Mouse (Mus musculus) olfactory bulb, adult 2 months (tissue): ENCODE results near the gene Rnase11. TPM values are rescaled to one million over a fixed set of nuclear protein-coding genes. Genes with fewer than 3 reads are reported as not detected.
"Not testable (repeated sequence)": the region's sequence is repeated elsewhere in the genome, so short reads cannot be mapped to it uniquely, and the experiment has no call there.

Experiments used
- H3K27ac ChIP-seq: fragments of 200-500 bp; 2 replicates; pipeline ENCODE4 v1.5.1; 2012; ENCODE audit warnings: low read depth, low read length; ENCODE audit not compliant: insufficient read depth
- H3K4me1 ChIP-seq: fragments of 200-500 bp; 2 replicates; pipeline ENCODE4 v1.6.1; 2012; ENCODE audit warnings: low read length; ENCODE audit not compliant: control insufficient read depth, insufficient read depth
- H3K4me3 ChIP-seq: fragments of 200-500 bp; 2 replicates; pipeline ENCODE4 v1.5.1; 2012; ENCODE audit warnings: mild to moderate bottlenecking, low read depth, low read length, moderate library complexity; ENCODE audit not compliant: insufficient read depth
- CTCF ChIP-seq: fragments of 200-500 bp; IDR thresholded peaks from 2 replicates; pipeline ENCODE4 v1.5.1; 2012; ENCODE audit warnings: low read depth, mild to moderate bottlenecking, low read length, moderate library complexity; ENCODE audit not compliant: insufficient read depth
- POLR2A ChIP-seq: fragments of 200-500 bp; IDR thresholded peaks from 2 replicates; pipeline ENCODE4 v1.6.1; 2012; ENCODE audit warnings: mild to moderate bottlenecking, low read depth, low read length, moderate library complexity; ENCODE audit not compliant: insufficient read depth
- WGBS: fragments of 180-500 bp; shearing (Covaris S2); methylation state at CpG from one replicate; pipeline ENCODE4 v1.1.7; 2018; 5-methylcytosine and 5-hydroxymethylcytosine counted together
- polyA plus RNA-seq: library from polyadenylated mRNA; stranded (reverse); fragments of >200 nt; gene quantifications from 2 replicates; pipeline ENCODE4 v1.2.4, GENCODE M21; 2012; ENCODE audit warnings: low replicate concordance; ENCODE audit not compliant: missing spikeins, insufficient read depth, insufficient read length

Rnase11 gene
- polyA plus RNA-seq, 1 experiment, result not detected

GRCm38 (mm10) chr14:51026391-51027133 is 23.4 kb downstream of the Rnase11 start:
- H3K4me3 ChIP-seq, result no peak overlapping the region

GRCm38 (mm10) chr14:51024820-51025219 is 25.1 kb downstream of the Rnase11 start:
- Histone ChIP-seq H3K4me3 (no peak overlapping the region), H3K27ac (no peak overlapping the region), H3K4me1 (no peaks in the 10 kb centered on the region)
- TF ChIP-seq POLR2A (no peak), CTCF (no peak)
- 76% methylated on average over 1 of the region's 1 CpGs for WGBS

More at GRCm38 (mm10) chr14:51026391-51027133, 23.4 kb downstream of the Rnase11 start:
- WGBS, result 32% methylated on average over 5 of the region's 5 CpGs
- TF ChIP-seq POLR2A (no peak), CTCF (no peak)
- no peak overlapping the region for H3K27ac ChIP-seq
- no peaks in the 10 kb centered on the region for H3K4me1 ChIP-seq

DNA sequence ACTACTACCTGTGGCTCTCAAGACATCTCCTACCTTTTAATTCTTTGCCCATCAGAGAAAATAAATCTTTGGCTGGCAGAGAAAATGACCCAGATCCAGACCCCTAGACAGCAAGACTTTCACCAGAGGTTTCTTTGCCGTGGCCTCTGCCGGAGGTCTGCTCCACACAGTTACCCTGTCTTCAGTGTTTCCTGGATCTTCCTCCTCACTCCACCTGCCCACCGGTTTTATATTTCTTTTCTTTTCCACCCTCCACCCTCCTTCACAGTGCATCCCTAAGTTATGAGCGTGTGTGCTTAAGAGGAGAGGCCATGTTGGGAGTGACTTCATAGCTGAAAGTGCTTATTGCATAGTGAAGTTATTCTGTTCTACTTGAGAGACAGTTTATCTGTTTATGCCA is 26.5 kb downstream of the Rnase11 start:
- 84% methylated on average over 4 of the region's 4 CpGs for WGBS
- H3K4me3 ChIP-seq, result no peak overlapping the region
- H3K27ac ChIP-seq, result no peak overlapping the region
- no peaks in the 10 kb centered on the region for H3K4me1 ChIP-seq
- TF ChIP-seq CTCF (no peak), POLR2A (no peak)

GRCm38 (mm10) chr14:51017256-51017655 is 32.7 kb downstream of the Rnase11 start:
- 42% methylated on average over 3 of the region's 3 CpGs for WGBS
- no peak overlapping the region for H3K27ac ChIP-seq
- TF ChIP-seq POLR2A (no peak), CTCF (no peak)
- no peak overlapping the region for H3K4me3 ChIP-seq
- no peaks in the 10 kb centered on the region for H3K4me1 ChIP-seq

- TF ChIP-seq CTCF (no peak), POLR2A (no peak)
- no peaks in the 10 kb centered on the region for H3K4me1 ChIP-seq
- H3K4me3 ChIP-seq, result no peak overlapping the region
- no peak overlapping the region for H3K27ac ChIP-seq
Observed at GRCm38 (mm10) chr14:51015780-51016179, 34.2 kb downstream of the Rnase11 start.

DNA sequence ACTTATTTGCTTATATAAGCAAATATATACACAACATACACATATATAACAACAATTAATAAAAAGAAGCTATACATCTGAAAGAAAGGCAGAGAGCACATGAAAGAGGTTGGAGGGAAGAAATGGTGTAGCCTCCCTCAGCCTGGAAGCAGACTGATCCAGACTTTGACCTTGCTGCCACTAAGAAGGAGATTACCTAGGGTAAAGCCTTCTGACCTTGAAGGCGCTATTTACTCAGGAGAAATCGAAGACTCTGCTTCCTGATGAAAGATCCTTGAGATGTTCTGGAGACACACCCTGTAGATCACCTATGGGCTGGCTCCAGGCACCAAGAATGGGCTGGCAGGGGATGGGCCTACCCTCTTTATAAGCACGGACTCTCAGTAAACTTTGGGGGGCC is 35.2 kb downstream of the Rnase11 start:
- not testable (repeated sequence) for H3K4me3 ChIP-seq, H3K27ac ChIP-seq, H3K4me1 ChIP-seq
- 90% methylated on average over 3 of the region's 3 CpGs for WGBS

DNA sequence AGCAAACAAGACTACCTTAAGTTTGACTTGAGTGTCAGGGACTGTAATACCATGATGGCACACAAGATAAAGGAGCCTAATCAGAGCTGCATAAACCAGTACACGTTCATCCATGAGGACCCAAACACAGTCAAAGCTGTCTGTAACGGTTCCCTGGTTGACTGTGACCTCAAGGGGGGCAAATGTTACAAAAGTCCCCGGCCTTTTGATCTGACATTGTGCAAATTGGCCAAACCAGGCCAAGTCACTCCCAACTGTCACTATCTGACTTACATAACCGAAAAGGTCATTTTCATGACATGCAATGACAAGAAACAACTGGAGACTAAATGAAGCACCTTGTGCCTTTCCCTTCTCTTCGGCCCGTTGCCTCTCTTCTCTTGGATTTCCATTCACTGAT is 40.4 kb downstream of the Rnase11 start:
- H3K4me1 ChIP-seq, result no peaks in the 10 kb centered on the region

DNA sequence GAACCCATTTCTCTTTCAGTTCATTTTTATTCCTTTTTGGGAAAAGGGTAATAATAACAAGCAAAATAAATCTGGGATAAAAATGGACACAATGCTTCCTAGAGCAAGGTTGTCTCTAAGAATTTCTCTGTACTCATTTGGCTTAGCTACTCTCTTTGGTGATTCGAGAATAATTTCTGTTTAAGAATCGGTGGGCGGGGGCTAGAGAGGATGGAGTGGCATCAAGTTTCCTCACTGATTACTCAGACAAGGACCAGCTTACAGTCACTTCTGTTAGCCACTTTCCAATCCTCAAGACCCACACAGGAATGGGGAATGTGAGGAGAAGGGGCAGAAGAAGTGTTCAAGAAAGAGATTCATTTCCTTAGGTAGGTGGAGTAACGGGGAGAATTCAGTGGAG is 41.2 kb downstream of the Rnase11 start:
- Histone ChIP-seq H3K27ac (no peak overlapping the region), H3K4me1 (no peaks in the 10 kb centered on the region), H3K4me3 (no peak overlapping the region)
- TF ChIP-seq POLR2A (no peak), CTCF (no peak)
- WGBS, result 73% methylated on average over 4 of the region's 4 CpGs

More for the DNA sequence above, 40.4 kb downstream of the Rnase11 start:
- TF ChIP-seq POLR2A (no peak), CTCF (no peak)
- Histone ChIP-seq H3K4me3 (no peak overlapping the region), H3K27ac (no peak overlapping the region)
- WGBS, result 91% methylated on average over 6 of the region's 6 CpGs

GRCm38 (mm10) chr14:51007914-51008713 is 41.8 kb downstream of the Rnase11 start:
- H3K4me3 ChIP-seq, result no peak overlapping the region
- no peaks in the 10 kb centered on the region for H3K4me1 ChIP-seq
- no peak for TF ChIP-seq POLR2A
- TF ChIP-seq CTCF, result no peak
- WGBS, result 52% methylated on average over 13 of the region's 13 CpGs
- no peak overlapping the region for H3K27ac ChIP-seq
